Mouse (Mus musculus) heart, postnatal 0 days (tissue): ENCODE data around the gene Zbtb45.

Experiments used
- CTCF ChIP-seq: IDR thresholded peaks from 2 replicates; pipeline ENCODE4 v1.5.1; 2016; ENCODE audit warnings: antibody characterized with exemption, control low read depth, low read depth
- EP300 ChIP-seq: IDR thresholded peaks from 2 replicates; pipeline ENCODE4 v1.6.1; 2016; ENCODE audit warnings: antibody characterized with exemption, low read depth

GRCm38 (mm10) chr7:13031983-13032382 is 22.1 kb upstream of the Zbtb45 start:
- TF ChIP-seq CTCF (no peak), EP300 (no peak)
